Mouse (Mus musculus) hindbrain, embryonic 12.5 days (tissue): ENCODE measurements around the gene Adam19. TPM values are rescaled to one million over a fixed set of nuclear protein-coding genes. Genes with fewer than 3 reads are reported as not detected.

Experiments used
- ATAC-seq: fragments of 200-750 bp; cut with Nextera tagmentation; 2 replicates; pipeline ENCODE4 v1.8.0; 2017; ENCODE audit warnings: moderate TSS enrichment; ENCODE audit not compliant: low FRiP score
- H3K27ac ChIP-seq: fragments of 300-500 bp; sonication (generic); 2 replicates; pipeline ENCODE4 v1.5.1; 2016; ENCODE audit warnings: mild to moderate bottlenecking
- H3K27me3 ChIP-seq: fragments of 300-500 bp; sonication (generic); 2 replicates; pipeline ENCODE4 v1.6.1; 2016; ENCODE audit warnings: mild to moderate bottlenecking
- H3K36me3 ChIP-seq: fragments of 300-500 bp; sonication (generic); 2 replicates; pipeline ENCODE4 v1.6.1; 2016; ENCODE audit warnings: mild to moderate bottlenecking
- H3K4me1 ChIP-seq: fragments of 300-500 bp; sonication (generic); 2 replicates; pipeline ENCODE4 v1.6.1; 2016
- H3K4me2 ChIP-seq: fragments of 300-500 bp; sonication (generic); replicated peaks from 2 replicates; pipeline ENCODE4 v1.6.1; 2016; ENCODE audit warnings: mild to moderate bottlenecking
- H3K4me3 ChIP-seq: fragments of 300-500 bp; sonication (generic); 2 replicates; pipeline ENCODE4 v1.5.1; 2016; ENCODE audit warnings: mild to moderate bottlenecking
- H3K9ac ChIP-seq: fragments of 300-500 bp; sonication (generic); 2 replicates; pipeline ENCODE4 v1.6.1; 2016; ENCODE audit warnings: mild to moderate bottlenecking, moderate library complexity
- H3K9me3 ChIP-seq: fragments of 300-500 bp; sonication (generic); replicated peaks from 2 replicates; pipeline ENCODE4 v1.6.1; 2016; ENCODE audit warnings: mild to moderate bottlenecking
- WGBS: fragments of 180-500 bp; shearing (Covaris S2); methylation state at CpG from one replicate; pipeline ENCODE4 v1.1.7; 2016; 5-methylcytosine and 5-hydroxymethylcytosine counted together
- polyA plus RNA-seq: library from polyadenylated mRNA; unstranded; fragments of >200 nt; fragmentation: Nextera tagmentation; extraction: Ambion mirVana; gene quantifications from 2 replicates; pipeline ENCODE4 v1.2.1, GENCODE M21; 2016

Gene Adam19
- polyA plus RNA-seq, 1 experiment from 2014 or later: 17.3 TPM

DNA sequence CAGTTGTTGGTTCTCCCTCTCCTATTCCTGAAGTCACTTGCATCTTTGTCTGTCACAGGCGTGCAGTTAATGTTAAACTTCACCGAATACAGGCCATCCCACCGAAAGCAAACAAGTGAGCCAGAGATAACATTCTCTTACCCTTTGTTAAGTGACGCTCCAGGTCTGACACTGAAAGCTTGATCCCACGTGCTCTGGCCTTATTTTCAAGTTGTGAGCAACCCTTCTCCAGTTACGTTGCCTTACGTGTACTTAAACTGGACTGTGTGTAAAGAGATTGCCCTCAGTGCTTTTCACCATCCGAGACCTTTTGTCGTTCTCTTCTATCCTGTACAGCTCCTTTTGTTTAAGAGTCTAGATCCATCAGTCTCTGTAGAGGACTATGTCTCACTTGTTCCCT lies 2.2 kb downstream of the Adam19 start:
- Histone ChIP-seq H3K9ac (no peak overlapping the region), H3K36me3 (peaks cover 7% of the 10 kb centered on the region; the same call in 1 of the 2 replicates), H3K4me2 (peak overlapping the region; percentile 67), H3K27me3 (no peaks in the 10 kb centered on the region), H3K9me3 (no peaks in the 10 kb centered on the region), H3K4me3 (no peak overlapping the region), H3K27ac (no peak overlapping the region), H3K4me1 (peaks cover 20% of the 10 kb centered on the region)
- ATAC-seq: no peak
- 40% methylated on average over 9 of the region's 9 CpGs for WGBS

DNA sequence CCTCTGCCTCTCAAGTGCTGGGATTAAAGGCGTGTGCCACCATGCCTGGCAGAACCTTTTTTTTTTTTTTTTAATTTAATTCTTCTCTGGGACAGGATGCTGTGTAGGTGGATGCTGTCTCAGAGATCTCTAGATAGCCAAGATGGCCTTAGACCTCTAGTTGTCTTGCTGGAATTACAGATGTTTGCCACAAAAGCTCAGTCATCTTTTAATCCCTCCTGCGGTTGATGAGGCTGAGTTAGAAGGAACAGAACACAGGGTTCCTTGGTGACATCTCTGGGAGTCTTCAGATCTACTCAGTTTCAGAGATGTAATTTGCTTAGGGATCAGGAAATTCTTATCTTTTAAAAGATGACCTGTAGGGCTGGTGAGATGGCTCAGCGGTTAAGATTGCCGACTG lies 3.1 kb downstream of the Adam19 start:
- 94% methylated on average over 4 of the region's 4 CpGs for WGBS
- peaks cover 20% of the 10 kb centered on the region for H3K4me1 ChIP-seq
- no peak for ATAC-seq
- no peaks in the 10 kb centered on the region for H3K9me3 ChIP-seq
- H3K27ac ChIP-seq: no peak overlapping the region
- H3K4me3 ChIP-seq: no peak overlapping the region
- H3K4me2 ChIP-seq: no peak overlapping the region
- H3K36me3 ChIP-seq: peaks cover 7% of the 10 kb centered on the region; the same call in 1 of the 2 replicates
- no peaks in the 10 kb centered on the region for H3K27me3 ChIP-seq
- H3K9ac ChIP-seq: no peak overlapping the region

DNA sequence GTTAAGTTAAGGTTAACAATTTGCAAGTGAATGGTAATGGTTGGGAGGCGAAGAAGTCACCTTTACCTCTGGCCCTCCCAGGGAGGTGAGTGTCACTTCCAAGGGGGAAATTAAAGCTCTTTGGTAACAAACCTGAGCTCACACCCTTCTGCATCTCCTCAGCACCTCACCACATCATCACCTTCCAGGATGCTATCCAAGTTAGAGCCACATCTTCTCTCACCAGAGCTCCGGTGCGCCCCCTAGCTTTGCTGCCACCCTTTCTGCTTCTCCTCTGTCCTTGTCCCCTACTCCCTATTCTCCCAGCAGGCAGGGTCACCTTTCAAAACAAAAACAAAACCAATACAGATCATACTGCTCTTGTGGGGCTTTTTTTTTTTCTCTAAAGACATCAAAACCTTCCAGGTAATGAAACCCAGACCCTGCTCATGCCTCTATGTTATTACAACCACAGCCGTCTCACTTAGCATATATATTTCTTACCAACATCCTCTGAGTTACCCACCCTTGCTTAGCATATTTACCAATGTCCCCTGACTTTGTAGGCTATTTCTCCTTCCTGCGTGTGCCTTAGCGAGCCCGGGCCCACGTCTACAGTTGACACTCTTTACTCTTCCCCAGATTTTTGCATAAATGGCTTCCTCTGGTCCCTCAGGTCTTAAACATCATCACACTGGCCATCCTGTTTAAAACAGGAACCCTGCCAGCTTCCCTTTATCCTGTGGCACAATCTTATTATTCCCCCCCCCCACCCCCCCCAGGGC lies 4.3 kb downstream of the Adam19 start:
- Histone ChIP-seq H3K9ac (no peak overlapping the region), H3K27ac (no peak overlapping the region), H3K4me1 (peaks cover 23% of the 10 kb centered on the region), H3K27me3 (no peaks in the 10 kb centered on the region), H3K36me3 (peaks cover 7% of the 10 kb centered on the region; the same call in 1 of the 2 replicates), H3K4me3 (no peak overlapping the region), H3K9me3 (no peaks in the 10 kb centered on the region), H3K4me2 (no peak overlapping the region)
- no peak for ATAC-seq
- WGBS: 72% methylated on average over 8 of the region's 8 CpGs

- Histone ChIP-seq H3K36me3 (peaks cover 7% of the 10 kb centered on the region; the same call in 1 of the 2 replicates), H3K4me3 (no peak overlapping the region), H3K4me2 (no peak overlapping the region), H3K27me3 (no peaks in the 10 kb centered on the region), H3K9ac (no peak overlapping the region), H3K9me3 (no peaks in the 10 kb centered on the region), H3K4me1 (peaks cover 20% of the 10 kb centered on the region), H3K27ac (no peak overlapping the region)
- 86% methylated on average over 5 of the region's 5 CpGs for WGBS
- ATAC-seq: no peak
These were observed 4.8 kb downstream of the Adam19 start for GRCm38 (mm10) chr11:46060651-46061020.

GRCm38 (mm10) chr11:46061776-46062445 lies 6.1 kb downstream of the Adam19 start:
- Histone ChIP-seq H3K9ac (no peak overlapping the region), H3K4me1 (peaks cover 14% of the 10 kb centered on the region), H3K36me3 (peaks cover 7% of the 10 kb centered on the region; the same call in 1 of the 2 replicates), H3K9me3 (no peaks in the 10 kb centered on the region), H3K27me3 (no peaks in the 10 kb centered on the region), H3K27ac (no peak overlapping the region), H3K4me2 (no peak overlapping the region), H3K4me3 (no peak overlapping the region)
- 84% methylated on average over 6 of the region's 6 CpGs for WGBS
- ATAC-seq: no peak

- Histone ChIP-seq H3K9ac (no peak overlapping the region), H3K4me2 (no peak overlapping the region), H3K4me1 (peaks cover 8% of the 10 kb centered on the region), H3K27me3 (no peaks in the 10 kb centered on the region), H3K4me3 (no peak overlapping the region), H3K27ac (no peak overlapping the region), H3K9me3 (no peaks in the 10 kb centered on the region), H3K36me3 (peaks cover 7% of the 10 kb centered on the region; the same call in 1 of the 2 replicates)
- 60% methylated on average over 4 of the region's 4 CpGs for WGBS
- ATAC-seq: no peak
These were observed 6.8 kb downstream of the Adam19 start for GRCm38 (mm10) chr11:46062569-46062968.

GRCm38 (mm10) chr11:46062993-46063731 lies 7.4 kb downstream of the Adam19 start:
- Histone ChIP-seq H3K36me3 (peaks cover 7% of the 10 kb centered on the region; the same call in 1 of the 2 replicates), H3K4me1 (peaks cover 8% of the 10 kb centered on the region), H3K4me2 (no peak overlapping the region), H3K27ac (no peak overlapping the region), H3K4me3 (no peak overlapping the region), H3K9ac (no peak overlapping the region), H3K27me3 (no peaks in the 10 kb centered on the region), H3K9me3 (no peaks in the 10 kb centered on the region)
- no peak for ATAC-seq
- 60% methylated on average over 9 of the region's 9 CpGs for WGBS

- H3K4me3 ChIP-seq: no peak overlapping the region
- no peak overlapping the region for H3K4me2 ChIP-seq
- no peak overlapping the region for H3K27ac ChIP-seq
- WGBS: 72% methylated on average over 8 of the region's 8 CpGs
- H3K27me3 ChIP-seq: no peaks in the 10 kb centered on the region
- ATAC-seq: 0 out of 2 replicates have a peak, but pooled peaks have one; percentile 6
- H3K9me3 ChIP-seq: no peaks in the 10 kb centered on the region
- peaks cover 20% of the 10 kb centered on the region for H3K4me1 ChIP-seq
- H3K9ac ChIP-seq: no peak overlapping the region
- H3K36me3 ChIP-seq: peaks cover 7% of the 10 kb centered on the region; the same call in 1 of the 2 replicates
These were observed 9.0 kb downstream of the Adam19 start for GRCm38 (mm10) chr11:46064767-46065166.

DNA sequence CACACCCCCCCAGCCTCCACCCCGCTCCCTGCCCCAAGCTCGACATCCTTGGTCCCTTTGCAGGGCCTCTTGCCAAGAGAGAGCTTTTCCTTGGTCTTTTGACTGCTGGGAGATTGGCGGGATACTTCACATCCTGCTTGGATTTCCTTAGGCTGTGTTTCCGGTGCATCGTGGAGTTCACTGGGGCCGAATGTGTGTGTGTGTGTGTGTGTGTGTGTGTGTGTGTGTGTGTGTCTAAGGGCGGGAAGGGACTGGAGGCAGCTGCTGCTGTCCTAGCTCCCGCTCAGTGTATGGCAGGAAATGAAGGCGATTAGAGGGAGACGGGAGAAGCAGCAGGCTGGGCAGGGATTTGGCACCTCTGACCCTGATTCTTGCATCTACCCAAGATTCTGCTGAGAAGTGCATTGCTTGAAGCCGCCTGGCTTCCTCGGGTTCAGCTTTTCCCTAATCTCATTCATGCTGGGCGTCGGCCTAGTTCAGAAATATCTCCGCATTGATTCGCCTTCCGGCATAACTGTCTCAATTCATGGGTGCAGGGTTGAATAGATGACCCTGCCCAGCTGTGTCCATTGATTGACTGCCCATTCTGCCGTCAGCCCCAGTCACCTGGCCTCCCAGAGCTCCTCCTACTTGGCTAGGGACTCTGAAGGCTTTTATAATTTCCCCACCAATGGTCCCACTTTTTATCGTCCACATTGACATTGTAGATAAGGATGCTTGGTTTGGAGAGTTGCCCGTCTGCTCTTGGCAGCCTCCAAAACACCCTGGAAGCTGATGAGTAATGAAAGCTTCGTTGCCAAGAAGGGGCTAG lies 9.6 kb downstream of the Adam19 start:
- H3K36me3 ChIP-seq: peaks cover 7% of the 10 kb centered on the region; the same call in 1 of the 2 replicates
- H3K27me3 ChIP-seq: no peaks in the 10 kb centered on the region
- H3K9ac ChIP-seq: no peak overlapping the region
- H3K27ac ChIP-seq: no peak overlapping the region
- H3K4me3 ChIP-seq: no peak overlapping the region
- peaks cover 24% of the 10 kb centered on the region for H3K4me1 ChIP-seq
- 0 out of 2 replicates have a peak, but pooled peaks have one; percentile 44 for ATAC-seq
- no peak overlapping the region for H3K4me2 ChIP-seq
- WGBS: 58% methylated on average over 21 of the region's 21 CpGs
- H3K9me3 ChIP-seq: no peaks in the 10 kb centered on the region

GRCm38 (mm10) chr11:46067371-46068060 lies 11.7 kb downstream of the Adam19 start:
- H3K9ac ChIP-seq: no peak overlapping the region
- no peak for ATAC-seq
- no peak overlapping the region for H3K4me3 ChIP-seq
- H3K4me2 ChIP-seq: no peak overlapping the region
- no peaks in the 10 kb centered on the region for H3K36me3 ChIP-seq
- H3K27ac ChIP-seq: no peak overlapping the region
- no peaks in the 10 kb centered on the region for H3K9me3 ChIP-seq
- WGBS: 90% methylated on average over 10 of the region's 10 CpGs
- H3K4me1 ChIP-seq: peaks cover 24% of the 10 kb centered on the region
- no peaks in the 10 kb centered on the region for H3K27me3 ChIP-seq

GRCm38 (mm10) chr11:46068756-46069407 lies 13.1 kb downstream of the Adam19 start:
- no peak overlapping the region for H3K9ac ChIP-seq
- 29% methylated on average over 12 of the region's 12 CpGs for WGBS
- no peak overlapping the region for H3K4me3 ChIP-seq
- ATAC-seq: no peak
- H3K27ac ChIP-seq: peak overlapping the region; percentile 69
- peaks cover 32% of the 10 kb centered on the region for H3K4me1 ChIP-seq
- H3K4me2 ChIP-seq: no peak overlapping the region
- no peaks in the 10 kb centered on the region for H3K36me3 ChIP-seq
- no peaks in the 10 kb centered on the region for H3K9me3 ChIP-seq
- H3K27me3 ChIP-seq: no peaks in the 10 kb centered on the region
